In the genomic region with DNA sequence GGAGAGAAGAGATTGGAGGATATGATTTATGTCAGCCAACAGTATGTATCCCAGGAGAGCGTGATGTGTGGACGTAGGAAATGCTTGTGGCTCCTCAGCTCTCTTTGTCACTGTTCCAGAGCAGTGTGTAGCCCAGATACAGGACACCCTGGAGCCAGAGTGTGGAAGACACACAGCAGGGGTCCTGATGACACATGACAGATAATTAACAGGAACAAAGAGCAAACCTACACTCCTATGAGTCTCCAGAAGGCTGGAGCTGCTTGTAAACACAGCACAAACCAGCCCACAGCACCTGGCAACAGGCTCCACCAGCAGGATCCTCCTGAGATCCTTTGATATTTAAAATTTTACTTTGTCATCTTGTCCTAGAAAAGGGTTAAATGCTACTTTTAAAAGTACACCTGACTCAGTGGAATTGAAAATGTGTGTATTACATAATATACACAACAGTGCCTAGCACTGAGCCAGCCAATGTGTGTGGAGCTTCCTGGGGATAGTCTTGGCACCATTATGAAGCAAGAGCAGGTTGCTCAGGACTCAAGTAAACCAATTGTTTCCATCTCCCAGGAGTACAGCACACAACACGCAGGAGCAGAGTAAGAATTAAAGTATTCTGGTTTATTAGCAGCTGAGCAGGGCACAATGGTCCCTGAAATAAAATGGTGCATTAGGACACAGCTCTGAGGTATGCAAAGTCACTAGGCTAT, we compare ENCODE assay signal across 30 mouse cellular contexts.
DNase-seq lines count a peak whose midpoint lies in the region; ATAC-seq and TF ChIP-seq lines count a peak whose summit lies in the region.
"Had no signal": no experiment of that assay in that cellular context is flagged by ENCODE, and none has a peak within 500 bp of the region (broad histone marks: within the 10 kb centered on the region; RNA-seq: fewer than 3 reads in every experiment).

No protein-coding gene starts in this region.

- H3K4me1 ChIP-seq in hindbrain, postnatal 0 days (ENCODE audit: insufficient read depth, low read length), result 0 out of 2 replicates have a peak, but pooled peaks cover 4% of the 10 kb centered on the region
- no peaks in the 10 kb centered on the region for H3K4me1 ChIP-seq in hindbrain, embryonic 13.5 days (replicated peaks)
- H3K4me1 ChIP-seq: forebrain, embryonic 10.5 days; heart, embryonic 12.5 days; kidney, embryonic 15.5 days; midbrain, embryonic 15.5 days; neural tube, embryonic 13.5 days; stomach, embryonic 15.5 days had no signal

- no peak for TF ChIP-seq CTCF in hindbrain, postnatal 0 days (IDR thresholded peaks at IDR 0.05; ENCODE audit: low read depth)

- H3K4me2 ChIP-seq in hindbrain, postnatal 0 days (ENCODE audit: low read depth, low read length), result no peak overlapping the region
- H3K4me2 ChIP-seq in hindbrain, embryonic 13.5 days, result no peak overlapping the region
- H3K4me2 ChIP-seq: heart, embryonic 12.5 days; kidney, embryonic 15.5 days; lung, embryonic 14.5 days; midbrain, embryonic 15.5 days; neural tube, embryonic 13.5 days; stomach, embryonic 15.5 days had no signal

- H3K36me3 ChIP-seq in hindbrain, postnatal 0 days (ENCODE audit: insufficient read depth, low read length), result no peaks in the 10 kb centered on the region
- no peaks in the 10 kb centered on the region for H3K36me3 ChIP-seq in hindbrain, embryonic 13.5 days
- H3K36me3 ChIP-seq: forebrain, embryonic 10.5 days; heart, embryonic 12.5 days; hindbrain, embryonic 10.5 days; kidney, embryonic 15.5 days; midbrain, embryonic 15.5 days; neural tube, embryonic 13.5 days; stomach, embryonic 15.5 days had no signal

- H3K9me3 ChIP-seq in hindbrain, postnatal 0 days (ENCODE audit: low read length), result no peaks in the 10 kb centered on the region
- no peaks in the 10 kb centered on the region for H3K9me3 ChIP-seq in hindbrain, embryonic 13.5 days
- H3K9me3 ChIP-seq: forebrain, embryonic 10.5 days; heart, embryonic 12.5 days; hindbrain, embryonic 10.5 days; kidney, embryonic 15.5 days; midbrain, embryonic 15.5 days; neural tube, embryonic 13.5 days; stomach, embryonic 15.5 days had no signal

- WGBS in hindbrain, postnatal 0 days, result 36% methylated on average over 3 of the region's 3 CpGs
- WGBS in hindbrain, embryonic 13.5 days, result 50% methylated on average over 3 of the region's 3 CpGs

- H3K4me3 ChIP-seq in hindbrain, postnatal 0 days (ENCODE audit: low read length), result no peak overlapping the region
- H3K4me3 ChIP-seq in hindbrain, embryonic 13.5 days, result no peak overlapping the region
- H3K4me3 ChIP-seq: forebrain, embryonic 10.5 days; heart, embryonic 12.5 days; hindbrain, embryonic 10.5 days; kidney, embryonic 15.5 days; midbrain, embryonic 15.5 days; myocyte; neural tube, embryonic 13.5 days; stomach, embryonic 15.5 days had no signal

- no peak for ATAC-seq in hindbrain, postnatal 0 days
- ATAC-seq in hindbrain, embryonic 13.5 days (ENCODE audit: low FRiP score), result no peak
- ATAC-seq: forebrain, postnatal 0 days; intestine, postnatal 0 days; midbrain, embryonic 15.5 days; Patski had no signal

- no peak overlapping the region for H3K27ac ChIP-seq in hindbrain, postnatal 0 days
- no peak overlapping the region for H3K27ac ChIP-seq in hindbrain, embryonic 13.5 days
- H3K27ac ChIP-seq: forebrain, embryonic 10.5 days; hindbrain, embryonic 10.5 days; kidney, embryonic 15.5 days; liver, embryonic 14.5 days; midbrain, embryonic 15.5 days; neural tube, embryonic 13.5 days; stomach, embryonic 15.5 days had no signal

- no peak overlapping the region for H3K9ac ChIP-seq in hindbrain, postnatal 0 days (replicated peaks; ENCODE audit: low read length)
- no peak overlapping the region for H3K9ac ChIP-seq in hindbrain, embryonic 13.5 days
- H3K9ac ChIP-seq: forebrain, postnatal 0 days; heart, embryonic 12.5 days; kidney, embryonic 15.5 days; liver, embryonic 14.5 days; lung, embryonic 14.5 days; midbrain, embryonic 15.5 days; neural tube, embryonic 13.5 days; stomach, embryonic 15.5 days had no signal

- peak; percentile 17 for DNase-seq in hindbrain, postnatal 0 days (ENCODE audit: low spot score)
- DNase-seq in cerebellum, adult 11-12 months, result peak; percentile 78
- peak; percentile 36 for DNase-seq in cerebellum, postnatal 10 days
- DNase-seq in thymus, postnatal 14 days, result no peak
- no peak for DNase-seq in thymus, postnatal 36 days
- DNase-seq in right cerebral cortex, postnatal 10 days (ENCODE audit: low spot score in 2 of 2), result no peak
- DNase-seq in urinary bladder, postnatal 14 days (ENCODE audit: low spot score), result no peak
- DNase-seq: adrenal gland, postnatal 25 days; forebrain, postnatal 0 days; gastrocnemius, postnatal 25 days; heart, adult 18-20 months; heart, postnatal 10 days; kidney, postnatal 36 days; layer of hippocampus, adult 9-11 months; lung, embryonic 14.5 days; lung, postnatal 4 days; right cerebral cortex, adult 18-20 months; thymus, postnatal 4 days had no signal

- H3K27me3 ChIP-seq in hindbrain, postnatal 0 days (ENCODE audit: insufficient read depth, low read length), result no peaks in the 10 kb centered on the region
- no peaks in the 10 kb centered on the region for H3K27me3 ChIP-seq in hindbrain, embryonic 13.5 days
- H3K27me3 ChIP-seq: kidney, embryonic 15.5 days; midbrain, embryonic 15.5 days; neural tube, embryonic 13.5 days; Patski; stomach, embryonic 15.5 days had no signal

Comparison
In these comparisons a context has a peak if more than half of its experiments do, and no peak if none do; other contexts are left out.
1. DNase-seq: peak in hindbrain, postnatal 0 days (single experiment), cerebellum, adult 11-12 months (single experiment) and cerebellum, postnatal 10 days (2 of 2); none in thymus, postnatal 14 days (single experiment), thymus, postnatal 36 days (0 of 2), right cerebral cortex, postnatal 10 days (0 of 2) and urinary bladder, postnatal 14 days (single experiment).